Mouse (Mus musculus) small intestine, adult 2 months (tissue): ENCODE results near the gene Syne4.

Source experiments
- CTCF ChIP-seq: fragments of 200-500 bp; IDR thresholded peaks from 2 replicates; pipeline ENCODE4 v1.5.1; 2012; ENCODE audit warnings: low read depth, mild to moderate bottlenecking, control low read depth, inconsistent platforms, low read length, moderate library complexity, mixed read lengths; ENCODE audit not compliant: insufficient replicate concordance, insufficient read length; ENCODE audit errors: extremely low read depth
- POLR2A ChIP-seq: fragments of 200-500 bp; IDR thresholded peaks from 2 replicates; pipeline ENCODE4 v1.6.1; 2012; ENCODE audit warnings: low read depth, mild to moderate bottlenecking, control low read depth, inconsistent platforms, low read length, moderate library complexity

DNA sequence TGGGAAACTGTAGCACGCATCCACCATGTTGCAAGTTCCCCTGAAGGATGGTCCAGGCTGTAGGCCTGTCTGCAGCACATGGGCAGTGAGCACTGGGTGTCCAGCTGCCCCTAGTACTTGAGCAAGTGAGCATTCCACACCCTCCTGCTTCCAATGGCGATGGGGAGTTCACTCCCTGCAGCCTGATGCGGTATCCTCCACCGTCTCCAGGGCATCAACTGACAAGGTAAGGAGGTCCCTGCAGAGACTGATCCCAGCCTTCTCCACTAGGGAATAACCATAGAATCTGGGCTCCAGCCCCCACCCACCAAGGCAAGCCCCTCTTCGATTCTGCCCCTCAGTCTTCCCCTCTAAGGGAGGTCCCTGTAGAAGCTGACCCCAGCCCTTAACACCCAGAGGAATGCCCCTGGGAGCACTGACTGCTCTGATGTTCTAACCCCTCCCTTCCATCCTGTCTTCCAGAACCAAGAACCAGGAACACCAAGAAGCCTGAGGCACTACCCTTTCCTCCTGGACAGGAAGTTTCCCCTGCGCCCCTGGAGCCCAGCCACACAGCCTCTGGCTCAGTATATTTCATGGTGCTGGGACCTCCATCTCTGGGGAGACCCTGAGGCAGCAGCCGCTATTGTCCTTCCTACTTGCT, 25.4 kb upstream of the Syne4 start:
- no peak for TF ChIP-seq CTCF
- TF ChIP-seq POLR2A, result no peak
